Mouse (Mus musculus): ENCODE results near the gene Thsd7a.
A peak's percentile ranks its signal among the peaks of the same experiment; 100 is the strongest.

The Thsd7a gene

GRCm38 (mm10) chr6:12649633-12650032 is 99.6 kb downstream of the Thsd7a start:
- no peak for DNase-seq

- no peak for DNase-seq
Observed at GRCm38 (mm10) chr6:12628637-12629246, 120.5 kb downstream of the Thsd7a start.

GRCm38 (mm10) chr6:12606638-12607246 is 142.5 kb downstream of the Thsd7a start:
- no peak for DNase-seq

GRCm38 (mm10) chr6:12602927-12603326 is 146.3 kb downstream of the Thsd7a start:
- DNase-seq, result no peak

- DNase-seq, result no peak
Observed at GRCm38 (mm10) chr6:12602161-12602560, 147.0 kb downstream of the Thsd7a start.

GRCm38 (mm10) chr6:12584456-12584855 is 164.8 kb downstream of the Thsd7a start:
- DNase-seq, result no peak

- DNase-seq, result no peak
Observed at GRCm38 (mm10) chr6:12581143-12581542, 168.1 kb downstream of the Thsd7a start.

- no peak for DNase-seq
Observed at GRCm38 (mm10) chr6:12575619-12576216, 173.5 kb downstream of the Thsd7a start.

GRCm38 (mm10) chr6:12572202-12572601 is 177.0 kb downstream of the Thsd7a start:
- no peak for DNase-seq

GRCm38 (mm10) chr6:12565136-12565535 is 184.1 kb downstream of the Thsd7a start:
- DNase-seq, result no peak

- no peak for DNase-seq
Observed at GRCm38 (mm10) chr6:12562336-12562735, 186.9 kb downstream of the Thsd7a start.

GRCm38 (mm10) chr6:12560500-12560899 is 188.7 kb downstream of the Thsd7a start:
- no peak for DNase-seq

- peak; percentile 3 for DNase-seq
Observed at GRCm38 (mm10) chr6:12555114-12556099, 193.8 kb downstream of the Thsd7a start.

GRCm38 (mm10) chr6:12551176-12551575 is 198.0 kb downstream of the Thsd7a start:
- no peak for DNase-seq

GRCm38 (mm10) chr6:12550054-12550655 is 199.1 kb downstream of the Thsd7a start:
- DNase-seq, result no peak

- DNase-seq, result no peak
Observed at GRCm38 (mm10) chr6:12544096-12544495, 205.1 kb downstream of the Thsd7a start.

GRCm38 (mm10) chr6:12542496-12542895 is 206.7 kb downstream of the Thsd7a start:
- no peak for DNase-seq

- no peak for DNase-seq
Observed at GRCm38 (mm10) chr6:12519121-12519520, 230.1 kb downstream of the Thsd7a start.

GRCm38 (mm10) chr6:12518283-12518903 is 230.8 kb downstream of the Thsd7a start:
- no peak for DNase-seq

GRCm38 (mm10) chr6:12517726-12518125 is 231.5 kb downstream of the Thsd7a start:
- no peak for DNase-seq

- DNase-seq, result no peak
Observed at GRCm38 (mm10) chr6:12506877-12507276, 242.3 kb downstream of the Thsd7a start.

- DNase-seq, result no peak
Observed at GRCm38 (mm10) chr6:12503867-12504266, 245.3 kb downstream of the Thsd7a start.
